Mouse (Mus musculus) midbrain, embryonic 15.5 days (tissue): ENCODE data around the gene Nrxn2. TPM values are rescaled to one million over a fixed set of nuclear protein-coding genes. Genes with fewer than 3 reads are reported as not detected.

Experiments
- ATAC-seq: fragments of 200-750 bp; cut with Nextera tagmentation; replicated peaks from 2 replicates; pipeline ENCODE4 v1.8.0; 2017; ENCODE audit warnings: moderate TSS enrichment
- H3K27ac ChIP-seq: fragments of 300-500 bp; sonication (generic); 2 replicates; pipeline ENCODE4 v1.5.1; 2015; ENCODE audit warnings: mild to moderate bottlenecking, inconsistent platforms
- H3K27me3 ChIP-seq: fragments of 300-500 bp; sonication (generic); replicated peaks from 2 replicates; pipeline ENCODE4 v1.6.1; 2015; ENCODE audit warnings: inconsistent platforms
- H3K36me3 ChIP-seq: fragments of 300-500 bp; sonication (generic); replicated peaks from 2 replicates; pipeline ENCODE4 v1.6.1; 2015; ENCODE audit warnings: inconsistent platforms
- H3K4me1 ChIP-seq: fragments of 300-500 bp; sonication (generic); 2 replicates; pipeline ENCODE4 v1.6.1; 2015; ENCODE audit warnings: inconsistent platforms
- H3K4me2 ChIP-seq: fragments of 300-500 bp; sonication (generic); 2 replicates; pipeline ENCODE4 v1.6.1; 2015; ENCODE audit warnings: inconsistent platforms, mild to moderate bottlenecking, moderate library complexity
- H3K4me3 ChIP-seq: fragments of 300-500 bp; sonication (generic); 2 replicates; pipeline ENCODE4 v1.5.1; 2015; ENCODE audit warnings: mild to moderate bottlenecking, inconsistent platforms
- H3K9ac ChIP-seq: fragments of 300-500 bp; sonication (generic); 2 replicates; pipeline ENCODE4 v1.6.1; 2015; ENCODE audit warnings: mild to moderate bottlenecking, inconsistent platforms
- H3K9me3 ChIP-seq: fragments of 300-500 bp; sonication (generic); 2 replicates; pipeline ENCODE4 v1.6.1; 2016; ENCODE audit warnings: inconsistent platforms
- WGBS: fragments of 180-500 bp; shearing (Covaris S2); methylation state at CpG from one replicate; pipeline ENCODE4 v1.1.7; 2015; ENCODE audit warnings: mixed read lengths; 5-methylcytosine and 5-hydroxymethylcytosine counted together
- microRNA-seq: library from miRNA; unstranded; fragments of <30 nt; microRNA quantifications from one replicate; pipeline ENCODE4, GENCODE M21; 2016
- polyA plus RNA-seq: library from polyadenylated mRNA; unstranded; fragments of >200 nt; fragmentation: Nextera tagmentation; extraction: Ambion mirVana; gene quantifications from 2 replicates; pipeline ENCODE4 v1.2.1, GENCODE M21; 2015

Nrxn2 gene
- polyA plus RNA-seq, 1 experiment from 2014 or later: 44.6 TPM

DNA sequence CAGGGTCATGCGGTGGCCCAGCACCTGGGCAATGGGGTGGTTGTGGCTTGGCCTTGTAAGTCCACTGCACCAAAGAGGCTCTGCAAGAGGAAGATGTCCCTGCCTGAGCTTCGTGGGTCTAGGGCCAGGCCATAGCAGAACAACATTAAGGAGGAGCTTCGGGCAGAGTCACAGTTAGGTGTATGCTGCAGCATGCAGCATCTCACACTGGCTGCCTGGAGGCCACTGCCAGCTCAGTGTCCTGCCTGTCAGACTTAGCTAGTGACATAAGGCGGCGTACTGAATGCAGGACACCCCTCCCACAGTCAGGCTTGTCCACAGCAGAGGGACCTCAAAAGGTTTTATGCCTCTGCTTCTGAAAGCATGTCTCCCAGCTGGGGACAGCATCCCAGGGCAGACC is 150.5 kb downstream of the Nrxn2 start:
- Histone ChIP-seq H3K4me3 (no peak overlapping the region), H3K9ac (no peak overlapping the region), H3K4me2 (no peak overlapping the region), H3K4me1 (peaks cover 5% of the 10 kb centered on the region; the same call in 1 of the 2 replicates), H3K27me3 (no peaks in the 10 kb centered on the region), H3K27ac (no peak overlapping the region), H3K9me3 (no peaks in the 10 kb centered on the region), H3K36me3 (no peaks in the 10 kb centered on the region)
- no peak for ATAC-seq
- WGBS: 61% methylated on average over 5 of the region's 5 CpGs

DNA sequence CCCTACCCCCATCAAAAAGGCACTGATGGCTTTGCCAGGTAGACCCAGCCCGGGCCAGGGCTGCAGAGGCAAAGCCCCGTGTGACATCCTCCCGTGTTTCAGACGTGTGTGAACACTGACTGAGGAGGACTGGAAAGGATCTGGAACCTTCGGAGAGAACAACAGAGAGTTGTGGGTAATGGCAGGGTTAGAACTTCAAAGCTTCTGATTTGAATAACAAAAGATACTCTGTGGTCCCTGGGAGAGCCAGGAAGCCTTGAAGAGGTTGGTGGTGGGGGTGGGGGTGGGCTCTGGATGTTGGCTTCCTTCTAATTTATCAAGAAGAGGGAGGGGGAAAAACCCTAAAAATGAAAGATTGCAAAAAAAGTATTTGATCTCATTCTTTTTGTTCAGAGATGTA is 151.0 kb downstream of the Nrxn2 start:
- no peak overlapping the region for H3K9ac ChIP-seq
- ATAC-seq: no peak
- H3K4me3 ChIP-seq: no peak overlapping the region
- H3K36me3 ChIP-seq: no peaks in the 10 kb centered on the region
- no peak overlapping the region for H3K4me2 ChIP-seq
- H3K27me3 ChIP-seq: no peaks in the 10 kb centered on the region
- 21% methylated on average over 5 of the region's 5 CpGs for WGBS
- peaks cover 5% of the 10 kb centered on the region; the same call in 1 of the 2 replicates for H3K4me1 ChIP-seq
- H3K27ac ChIP-seq: no peak overlapping the region
- H3K9me3 ChIP-seq: no peaks in the 10 kb centered on the region

DNA sequence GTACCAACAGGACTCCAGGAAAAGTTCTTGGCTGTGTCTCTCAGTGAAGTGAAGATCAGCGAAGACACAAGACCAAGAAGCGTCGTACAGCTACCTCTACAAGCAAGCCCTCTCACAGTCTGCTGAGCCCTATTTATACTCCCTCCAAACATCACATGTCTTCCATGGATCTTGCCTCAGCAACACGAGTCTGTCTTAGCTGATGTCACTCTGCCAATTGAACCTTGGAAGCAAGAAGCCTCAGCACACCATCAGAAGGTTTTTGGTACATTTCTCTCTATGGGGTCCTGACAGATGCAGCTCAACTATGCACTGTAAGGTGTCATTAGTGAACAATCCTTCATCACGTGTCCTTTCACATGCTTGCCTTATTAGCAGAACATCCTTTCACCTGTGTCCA is 152.9 kb downstream of the Nrxn2 start:
- Histone ChIP-seq H3K4me2 (no peak overlapping the region), H3K9ac (no peak overlapping the region), H3K36me3 (no peaks in the 10 kb centered on the region), H3K9me3 (no peaks in the 10 kb centered on the region), H3K27ac (no peak overlapping the region), H3K27me3 (no peaks in the 10 kb centered on the region), H3K4me3 (no peak overlapping the region), H3K4me1 (peaks cover 5% of the 10 kb centered on the region; the same call in 1 of the 2 replicates)
- 79% methylated on average over 5 of the region's 5 CpGs for WGBS
- ATAC-seq: no peak

DNA sequence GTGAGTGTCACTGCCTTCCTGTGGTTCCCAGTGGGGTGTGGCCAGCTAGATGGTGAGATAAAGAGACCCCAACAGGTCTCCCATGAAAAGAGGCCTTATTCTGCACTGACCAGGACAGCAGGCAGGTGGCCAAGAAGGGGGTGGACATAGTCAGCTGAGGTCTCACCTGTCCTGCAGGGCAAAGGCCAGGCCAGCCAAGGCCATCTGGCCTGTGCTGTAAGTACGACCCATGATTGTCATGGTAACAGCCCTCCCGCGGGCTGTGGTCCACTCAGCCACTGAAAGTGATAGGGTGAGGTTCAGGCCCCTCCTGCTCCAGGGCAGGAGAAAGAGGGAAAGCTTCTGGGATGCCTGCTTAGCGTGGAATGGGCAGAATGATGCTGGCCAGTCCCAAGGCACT is 153.5 kb downstream of the Nrxn2 start:
- no peaks in the 10 kb centered on the region for H3K27me3 ChIP-seq
- 35% methylated on average over 4 of the region's 4 CpGs for WGBS
- H3K4me1 ChIP-seq: peaks cover 10% of the 10 kb centered on the region
- no peaks in the 10 kb centered on the region for H3K9me3 ChIP-seq
- H3K27ac ChIP-seq: no peak overlapping the region
- H3K4me3 ChIP-seq: no peak overlapping the region
- no peak for ATAC-seq
- H3K4me2 ChIP-seq: no peak overlapping the region
- H3K36me3 ChIP-seq: no peaks in the 10 kb centered on the region
- H3K9ac ChIP-seq: no peak overlapping the region

Small RNA genes lying within 50 kb of the gene (microRNA-seq; reads per million reads assigned to microRNA genes)
- not detected for gene Gm26460

Other genes starting within 250 kb of the Nrxn2 start
- gene Majin, start 234.3 kb upstream of the Nrxn2 start, polyA plus RNA-seq: not detected in 2 replicates
- not detected in 2 replicates for gene Gpha2, start 192.4 kb upstream of the Nrxn2 start, polyA plus RNA-seq
- gene Ppp2r5b, start 182.9 kb upstream of the Nrxn2 start, polyA plus RNA-seq: 141 and 149 TPM in 2 replicates
- 16.1 and 16.4 TPM in 2 replicates for gene Atg2a, start 177.1 kb upstream of the Nrxn2 start, polyA plus RNA-seq
- gene Ehd1, start 142.0 kb upstream of the Nrxn2 start, polyA plus RNA-seq: 107 and 111 TPM in 2 replicates
- 0.40 and 0.47 TPM in 2 replicates for gene Cdc42bpg, start 112.3 kb upstream of the Nrxn2 start, polyA plus RNA-seq
- gene Men1, start 83.8 kb upstream of the Nrxn2 start, polyA plus RNA-seq: 79.8 and 85.6 TPM in 2 replicates
- gene Map4k2, start 77.6 kb upstream of the Nrxn2 start, polyA plus RNA-seq: 20.0 and 21.7 TPM in 2 replicates
- gene Sf1, start 55.0 kb upstream of the Nrxn2 start, polyA plus RNA-seq: 112 and 119 TPM in 2 replicates
- gene Pygm, start 34.3 kb upstream of the Nrxn2 start, polyA plus RNA-seq: 5.9 and 9.5 TPM in 2 replicates
- 73.1 and 93.6 TPM in 2 replicates for gene Rasgrp2, start 19.4 kb upstream of the Nrxn2 start, polyA plus RNA-seq
- gene Slc22a12, start 124.3 kb downstream of the Nrxn2 start, polyA plus RNA-seq: 0.17 and 0.32 TPM in 2 replicates